Mouse (Mus musculus): ENCODE measurements around the gene Upk3bl.

The Upk3bl gene

GRCm38 (mm10) chr5:136054301-136055077 is at the start of gene Upk3bl:
TSS of gene Upk3bl (plus strand) at chr5:136054492.
- no peak for DNase-seq (ENCODE audit: low spot score in 2 of 2)

GRCm38 (mm10) chr5:136004537-136004936 is 49.8 kb upstream of the Upk3bl start:
- DNase-seq (ENCODE audit: low spot score in 2 of 2), result no peak

GRCm38 (mm10) chr5:136007745-136008144 is 46.5 kb upstream of the Upk3bl start:
- no peak for DNase-seq (ENCODE audit: low spot score in 2 of 2)

- DNase-seq (ENCODE audit: low spot score in 2 of 2), result no peak
Measured at GRCm38 (mm10) chr5:136014877-136015276, 39.4 kb upstream of the Upk3bl start.

- no peak for DNase-seq (ENCODE audit: low spot score in 2 of 2)
Measured at GRCm38 (mm10) chr5:136015586-136015985, 38.7 kb upstream of the Upk3bl start.

GRCm38 (mm10) chr5:136016014-136016876 is 38.0 kb upstream of the Upk3bl start:
- no peak for DNase-seq (ENCODE audit: low spot score in 2 of 2)

GRCm38 (mm10) chr5:136017262-136017661 is 37.0 kb upstream of the Upk3bl start:
- DNase-seq (ENCODE audit: low spot score in 2 of 2), result no peak

- no peak for DNase-seq (ENCODE audit: low spot score in 2 of 2)
Measured at GRCm38 (mm10) chr5:136018726-136019125, 35.6 kb upstream of the Upk3bl start.

GRCm38 (mm10) chr5:136019907-136020306 is 34.4 kb upstream of the Upk3bl start:
- no peak for DNase-seq (ENCODE audit: low spot score in 2 of 2)

GRCm38 (mm10) chr5:136025712-136026111 is 28.6 kb upstream of the Upk3bl start:
- DNase-seq (ENCODE audit: low spot score in 2 of 2), result no peak

- DNase-seq (ENCODE audit: low spot score in 2 of 2), result no peak
Measured at GRCm38 (mm10) chr5:136026859-136027258, 27.4 kb upstream of the Upk3bl start.

- no peak for DNase-seq (ENCODE audit: low spot score in 2 of 2)
Measured at GRCm38 (mm10) chr5:136027612-136028311, 26.5 kb upstream of the Upk3bl start.

- no peak for DNase-seq (ENCODE audit: low spot score in 2 of 2)
Measured at GRCm38 (mm10) chr5:136034868-136035267, 19.4 kb upstream of the Upk3bl start.

- no peak for DNase-seq (ENCODE audit: low spot score in 2 of 2)
Measured at GRCm38 (mm10) chr5:136035285-136035684, 19.0 kb upstream of the Upk3bl start.

- DNase-seq (ENCODE audit: low spot score in 2 of 2), result no peak
Measured at GRCm38 (mm10) chr5:136036667-136037066, 17.6 kb upstream of the Upk3bl start.

GRCm38 (mm10) chr5:136038258-136039214 is 15.8 kb upstream of the Upk3bl start, which contains the start of gene Upk3b:
TSS of gene Upk3b (plus strand) at chr5:136038496.
- DNase-seq (ENCODE audit: low spot score in 2 of 2), result no peak

- DNase-seq (ENCODE audit: low spot score in 2 of 2), result no peak
Measured at GRCm38 (mm10) chr5:136040210-136040609, 14.1 kb upstream of the Upk3bl start.

GRCm38 (mm10) chr5:136041260-136041659 is 13.0 kb upstream of the Upk3bl start:
- no peak for DNase-seq (ENCODE audit: low spot score in 2 of 2)

- no peak for DNase-seq (ENCODE audit: low spot score in 2 of 2)
Measured at GRCm38 (mm10) chr5:136041666-136042065, 12.6 kb upstream of the Upk3bl start.

GRCm38 (mm10) chr5:136044865-136045264 is 9.4 kb upstream of the Upk3bl start:
- DNase-seq (ENCODE audit: low spot score in 2 of 2), result no peak

- DNase-seq (ENCODE audit: low spot score in 2 of 2), result no peak
Measured at GRCm38 (mm10) chr5:136045408-136045807, 8.9 kb upstream of the Upk3bl start.
